Mouse (Mus musculus) retina, adult 2 months (tissue): ENCODE measurements around the gene Fam208b.
"Not testable (repeated sequence)": the region's sequence is repeated elsewhere in the genome, so short reads cannot be mapped to it uniquely, and the experiment has no call there.

Source experiments
- DNase-seq: peaks from one replicate; pipeline ENCODE4 v3.0.0-alpha.2; 2012; ENCODE audit warnings: low read depth, low spot score

Fam208b gene

GRCm38 (mm10) chr13:3519357-3519756 is 91.6 kb downstream of the Fam208b start:
- not testable (repeated sequence) for DNase-seq
